Mouse (Mus musculus) layer of hippocampus, adult 2 months (tissue): ENCODE data around the gene Aldh1a2. TPM values are rescaled to one million over a fixed set of nuclear protein-coding genes. Genes with fewer than 3 reads are reported as not detected.

Experiments used
- DNase-seq, 2 experiments: peaks; one replicate each; pipeline ENCODE4 v3.0.0; 2022; ENCODE audit warnings: low spot score in 2 of 2
- H3K27ac ChIP-seq: fragments of 200-600 bp; 2 replicates; pipeline ENCODE4 v1.8.1; 2022
- H3K4me3 ChIP-seq: fragments of 200-600 bp; 2 replicates; pipeline ENCODE4 v1.8.1; 2022; ENCODE audit warnings: mild to moderate bottlenecking
- CTCF ChIP-seq: fragments of 200-600 bp; conservative IDR thresholded peaks from 2 replicates; pipeline ENCODE4 v1.8.1; 2022; ENCODE audit warnings: antibody characterized with exemption, mild to moderate bottlenecking, moderate library complexity
- total RNA-seq, 2 experiments: library from RNA; stranded (reverse); gene quantifications; 2 replicates each; pipeline ENCODE4 v1.2.3; 2021

Aldh1a2 gene
- total RNA-seq, 2 experiments from 2014 or later: 4.7 to 6.5 TPM

DNA sequence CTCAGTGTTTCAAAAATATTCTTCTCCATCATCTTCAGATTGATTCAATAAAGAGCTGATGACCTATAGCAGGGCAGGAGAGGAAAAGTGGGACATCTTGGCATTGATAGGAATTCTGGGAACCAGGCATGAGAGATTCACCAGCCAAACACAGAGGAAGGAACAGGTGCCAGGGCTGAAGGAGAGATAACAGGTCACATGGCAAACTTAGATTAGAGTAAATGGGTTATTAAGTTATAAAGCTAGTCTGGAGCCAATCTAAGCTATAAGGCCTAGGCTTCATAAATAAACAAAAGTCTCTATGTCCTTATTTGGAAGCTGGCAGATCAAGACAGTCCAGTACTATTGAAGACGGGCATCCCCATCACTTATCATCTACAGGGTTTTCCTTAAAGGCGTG, 29.8 kb upstream of the Aldh1a2 start:
- no peak overlapping the region for H3K4me3 ChIP-seq
- no peak for TF ChIP-seq CTCF
- no peak overlapping the region for H3K27ac ChIP-seq
- no peak for DNase-seq

DNA sequence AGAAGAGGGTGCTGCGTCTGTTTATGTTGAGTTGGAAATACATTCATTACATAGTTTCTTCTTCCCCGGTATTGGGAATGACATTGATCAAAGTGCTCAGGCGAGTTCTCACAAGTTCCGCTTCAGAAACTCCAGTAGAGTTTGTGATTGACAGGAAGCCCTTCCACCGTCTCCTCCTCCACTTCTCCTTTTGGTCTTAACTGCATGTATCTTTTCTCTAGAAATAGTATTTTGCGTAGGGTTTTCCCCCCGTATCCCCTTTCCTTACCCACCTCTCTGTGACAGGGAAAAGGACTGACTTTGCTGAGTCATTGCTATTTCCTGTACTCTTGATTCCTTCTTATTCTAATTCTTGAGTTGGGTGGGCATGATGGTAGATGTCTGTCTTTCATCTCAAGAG, 28.2 kb upstream of the Aldh1a2 start:
- Histone ChIP-seq H3K4me3 (no peak overlapping the region), H3K27ac (no peak overlapping the region)
- no peak for TF ChIP-seq CTCF
- no peak for DNase-seq

DNA sequence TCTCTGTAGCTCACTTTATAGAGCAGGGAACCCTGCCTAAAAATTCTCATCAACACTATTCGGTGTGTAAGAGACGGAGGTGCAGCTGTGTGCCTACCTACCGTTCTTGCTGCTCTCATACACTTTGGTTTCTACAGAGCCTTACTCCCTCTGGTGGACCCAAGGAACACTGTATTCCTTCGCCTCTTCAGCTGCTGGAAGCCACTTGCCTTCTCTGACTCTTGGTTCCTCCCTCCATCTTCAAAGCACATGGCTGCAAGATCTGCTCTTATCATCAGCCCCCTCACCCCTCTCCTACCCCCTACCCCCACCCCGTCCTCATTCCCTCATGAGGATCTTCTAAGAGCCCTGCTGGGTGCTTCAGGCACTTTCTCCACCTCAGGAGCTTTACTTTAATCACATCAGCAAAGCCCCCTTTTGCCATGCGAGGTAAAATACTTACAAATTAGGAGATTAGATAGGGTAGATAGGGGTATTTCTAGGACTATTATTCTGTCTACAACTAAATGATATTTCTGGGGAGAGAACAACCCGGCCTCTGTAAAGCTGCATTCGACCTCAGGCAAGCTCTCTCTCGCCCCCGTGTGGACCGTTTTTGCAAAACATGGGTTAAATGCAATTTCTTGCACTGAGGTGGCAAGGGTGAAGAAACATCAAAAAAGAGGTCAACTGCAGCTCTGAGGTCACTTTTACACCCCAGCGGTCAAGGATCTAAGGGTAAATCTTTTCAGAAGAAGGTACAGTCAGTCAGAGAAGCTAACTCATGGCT, 26.8 kb upstream of the Aldh1a2 start:
- Histone ChIP-seq H3K4me3 (peak overlapping the region; percentile 27; the same call in 1 of the 2 replicates), H3K27ac (no peak overlapping the region)
- peak; percentile 49 to 70 for DNase-seq
- TF ChIP-seq CTCF: peak; percentile 74

GRCm38 (mm10) chr9:71198826-71199225, 16.8 kb upstream of the Aldh1a2 start:
- Histone ChIP-seq H3K4me3 (no peak overlapping the region), H3K27ac (no peak overlapping the region)
- no peak for TF ChIP-seq CTCF
- no peak for DNase-seq

DNA sequence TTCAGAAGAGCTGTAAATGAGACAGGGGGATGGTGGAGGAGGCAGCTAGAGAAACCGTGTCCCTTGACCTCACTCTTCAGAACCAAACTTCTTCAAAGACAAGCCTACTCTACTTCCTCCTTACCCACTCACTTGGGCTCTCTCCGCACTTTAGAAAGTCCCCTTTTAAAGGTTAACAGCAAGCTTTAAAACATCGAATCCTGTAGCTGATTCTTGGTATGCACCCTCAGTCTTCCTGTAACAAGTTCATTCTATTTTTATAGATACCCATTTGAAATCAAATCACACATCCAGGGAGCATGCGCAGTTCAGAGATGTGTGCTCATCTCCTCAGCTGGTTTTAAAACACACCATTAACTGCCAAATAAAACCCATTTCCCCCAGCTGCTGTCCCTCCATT, 13.3 kb upstream of the Aldh1a2 start:
- DNase-seq: no peak
- Histone ChIP-seq H3K27ac (no peak overlapping the region), H3K4me3 (no peak overlapping the region)
- TF ChIP-seq CTCF: no peak

DNA sequence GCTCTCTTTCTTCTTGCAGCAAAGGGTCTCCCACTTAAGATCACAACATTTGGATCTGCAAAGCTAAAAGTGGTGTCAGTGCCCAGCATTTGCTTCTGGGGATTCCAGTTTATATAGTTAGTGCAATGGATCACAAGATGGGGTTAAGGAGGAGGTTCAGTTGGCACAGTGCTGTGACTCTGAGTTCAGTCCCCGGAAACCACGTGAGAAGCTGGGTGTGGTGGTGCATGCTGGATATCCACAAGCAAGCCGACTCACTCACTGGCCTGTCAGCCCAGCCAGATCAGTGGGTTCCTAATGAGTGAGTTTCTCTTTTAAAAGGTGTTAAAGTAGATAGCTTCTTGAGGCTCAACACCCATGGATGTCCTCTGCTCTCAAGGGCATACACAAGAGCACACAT, 6.3 kb upstream of the Aldh1a2 start:
- no peak for DNase-seq
- Histone ChIP-seq H3K4me3 (no peak overlapping the region), H3K27ac (no peak overlapping the region)
- no peak for TF ChIP-seq CTCF

GRCm38 (mm10) chr9:71210870-71211269, 4.7 kb upstream of the Aldh1a2 start:
- peak; percentile 18 to 44 for DNase-seq
- Histone ChIP-seq H3K27ac (no peak overlapping the region), H3K4me3 (no peak overlapping the region)
- TF ChIP-seq CTCF: peak; percentile 89

GRCm38 (mm10) chr9:71213636-71214035, 2.0 kb upstream of the Aldh1a2 start:
- no peak overlapping the region for H3K4me3 ChIP-seq
- no peak overlapping the region for H3K27ac ChIP-seq
- no peak for DNase-seq
- TF ChIP-seq CTCF: no peak

DNA sequence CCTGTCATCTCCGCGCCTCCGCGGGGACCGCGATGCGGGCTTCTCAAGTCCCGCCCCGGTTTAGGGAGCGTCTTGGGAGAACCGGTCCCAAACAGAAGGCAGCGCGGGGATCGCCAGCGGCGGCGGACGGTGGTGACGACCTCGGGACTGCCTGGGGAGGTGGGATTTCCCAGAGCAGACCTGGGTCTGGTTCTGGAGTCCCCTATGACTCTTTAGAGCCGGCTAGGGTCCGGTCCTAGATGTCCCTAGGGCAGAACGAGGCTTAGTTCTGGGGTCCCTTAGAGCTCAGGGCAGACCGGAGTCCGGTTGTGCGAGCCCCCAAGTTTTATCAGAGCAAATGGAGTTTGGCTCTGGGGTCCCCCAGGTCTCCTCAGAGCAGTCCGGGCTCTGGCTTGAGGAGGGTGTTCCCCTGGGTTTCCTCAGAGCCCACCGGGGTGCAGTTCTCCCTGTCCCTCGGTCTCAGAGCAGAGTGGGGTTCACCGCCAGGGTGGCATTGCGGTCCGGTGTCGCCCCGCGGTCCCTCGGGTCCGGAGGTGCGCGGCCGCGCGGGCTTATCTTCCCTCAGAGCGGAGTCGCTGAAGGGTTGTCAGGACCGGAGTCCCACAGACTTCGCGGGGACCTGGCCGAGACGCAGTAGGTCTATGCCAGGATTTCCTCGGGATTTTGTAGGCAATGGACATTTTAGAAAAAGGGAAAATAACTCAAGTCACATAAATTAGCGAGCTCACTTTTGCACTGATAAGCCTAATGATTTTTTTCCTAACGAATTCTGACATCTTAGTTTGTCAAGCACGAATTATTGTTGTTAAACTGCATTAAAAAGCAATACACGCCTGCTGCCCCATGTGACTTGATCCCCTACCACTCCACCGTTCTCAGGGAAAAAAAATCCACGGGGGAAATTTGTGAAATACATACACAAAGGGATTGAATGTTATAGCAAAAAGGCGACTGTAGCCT, 727 bp downstream of the Aldh1a2 start:
- no peak overlapping the region for H3K27ac ChIP-seq
- no peak for TF ChIP-seq CTCF
- H3K4me3 ChIP-seq: peak overlapping the region; percentile 27
- DNase-seq: no peak

- H3K27ac ChIP-seq: no peak overlapping the region
- no peak for TF ChIP-seq CTCF
- no peak for DNase-seq
- H3K4me3 ChIP-seq: no peak overlapping the region
These were observed 1.6 kb downstream of the Aldh1a2 start for GRCm38 (mm10) chr9:71216996-71217792.

GRCm38 (mm10) chr9:71217793-71218095, 2.2 kb downstream of the Aldh1a2 start:
- H3K4me3 ChIP-seq: no peak overlapping the region
- TF ChIP-seq CTCF: no peak
- no peak overlapping the region for H3K27ac ChIP-seq
- no peak for DNase-seq

DNA sequence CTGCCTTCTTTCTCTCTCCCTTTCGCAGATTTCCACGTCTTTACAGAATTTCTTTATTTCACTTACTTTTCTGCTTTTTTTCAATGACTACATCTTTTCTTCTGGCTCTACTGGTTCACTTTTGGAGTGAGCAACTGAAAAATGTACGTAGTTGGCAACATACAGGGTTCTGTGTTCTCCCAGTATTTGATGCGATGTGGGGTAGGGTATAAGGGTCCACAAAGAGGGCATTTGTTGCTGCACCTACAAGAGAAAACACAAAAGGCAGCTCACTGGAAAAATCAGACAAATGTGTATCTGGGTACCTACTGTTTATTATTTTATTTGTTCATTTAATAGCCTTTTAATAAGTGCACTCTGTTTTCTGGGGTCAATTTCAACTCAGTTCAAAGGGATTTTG, 3.6 kb downstream of the Aldh1a2 start:
- Histone ChIP-seq H3K4me3 (no peak overlapping the region), H3K27ac (no peak overlapping the region)
- DNase-seq: no peak
- TF ChIP-seq CTCF: no peak

- TF ChIP-seq CTCF: no peak
- no peak overlapping the region for H3K27ac ChIP-seq
- DNase-seq: no peak
- H3K4me3 ChIP-seq: no peak overlapping the region
These were observed 4.8 kb downstream of the Aldh1a2 start for GRCm38 (mm10) chr9:71220401-71220800.
